Mouse (Mus musculus): ENCODE measurements at regions not wholly inside any gene's neighbourhood (a gene's known extent, or its start where the extent isn't known, plus 50 kb on each side); places are given as distances from the start of the nearest gene placed in this dataset.

- Histone ChIP-seq H3K27me3 (replicated peaks) (no peaks in the 10 kb centered on the region), H3K4me1 (ENCODE audit: control insufficient read depth in 1 of 2, insufficient read depth in 2 of 2) (no peaks in the 10 kb centered on the region), H3K79me2 (replicated peaks; ENCODE audit: control insufficient read depth, extremely low read depth, insufficient read depth, poor library complexity, severe bottlenecking) (no peaks in the 10 kb centered on the region), H3K9me3 (replicated peaks; ENCODE audit: low read length) (peaks cover 64% of the 10 kb centered on the region), H3K4me2 (ENCODE audit: insufficient read depth, low read depth, poor library complexity, severe bottlenecking) (no peak overlapping the region), H3K36me3 (replicated peaks in 1 of 2; ENCODE audit: control insufficient read depth in 1 of 2, insufficient read depth in 1 of 2, low read length in 1 of 2) (no peaks in the 10 kb centered on the region), H3K4me3 (replicated peaks in 1 of 3; ENCODE audit: low read depth in 2 of 3, low read length in 2 of 3, poor library complexity in 1 of 3) (no peak overlapping the region), H3K9ac (ENCODE audit: insufficient read depth, low read depth) (no peak overlapping the region), H3K27ac (ENCODE audit: insufficient read depth, low read depth) (no peak overlapping the region)
- dilution Hi-C loops (cut with MboI; ENCODE audit: extremely low pct_ligation_motif_present, extremely low pct_unique_long_range_greater_than_20kb, low sequenced_read_pairs), result no loop called here
- DNase-seq (ENCODE audit: extremely low read depth), result no peak
- TF ChIP-seq RAD21 (IDR thresholded peaks at IDR 0.05; ENCODE audit: low read depth, low read length) (no peak), TCF12 (IDR thresholded peaks at IDR 0.05; ENCODE audit: low read depth, low read length) (no peak), JUN (IDR thresholded peaks at IDR 0.05; ENCODE audit: insufficient read depth, low read depth, low read length) (no peak), ETS1 (conservative IDR thresholded peaks at IDR 0.05; ENCODE audit: low read depth, low read length) (no peak), ELF1 (IDR thresholded peaks at IDR 0.05; ENCODE audit: low read depth, low read length) (no peak), PAX5 (IDR thresholded peaks at IDR 0.05; ENCODE audit: low read length) (no peak), POLR2A (IDR thresholded peaks at IDR 0.05; ENCODE audit: low read depth, low read length) (no peak), ZMIZ1 (IDR thresholded peaks at IDR 0.05; ENCODE audit: low read depth, low read length) (no peak), JUND (conservative IDR thresholded peaks at IDR 0.05; ENCODE audit: low read depth, low read length) (no peak), MAX (IDR thresholded peaks at IDR 0.05; ENCODE audit: low read length) (no peak), MAZ (IDR thresholded peaks at IDR 0.05; ENCODE audit: low read depth, low read length) (no peak), TBP (conservative IDR thresholded peaks at IDR 0.05; ENCODE audit: low read depth, low read length) (no peak), ZKSCAN1 (IDR thresholded peaks at IDR 0.05; ENCODE audit: borderline replicate concordance, low read depth, low read length) (no peak), NRF1 (IDR thresholded peaks at IDR 0.05; ENCODE audit: low read depth, low read length) (no peak), POLR2AphosphoS2 (IDR thresholded peaks at IDR 0.05; ENCODE audit: low read depth, low read length) (no peak), SMC3 (IDR thresholded peaks at IDR 0.05; ENCODE audit: low read depth, low read length) (no peak), MEF2A (IDR thresholded peaks at IDR 0.05; ENCODE audit: borderline replicate concordance, low read depth, low read length) (no peak)
- in situ Hi-C loops (cut with MboI; ENCODE audit: low pct_ligation_motif_present, low pct_unique_long_range_greater_than_20kb, low sequenced_read_pairs), result no loop called here
Observed at GRCm38 (mm10) chr8:8794711-8795110, 104.4 kb upstream of the Arglu1 start.

DNA sequence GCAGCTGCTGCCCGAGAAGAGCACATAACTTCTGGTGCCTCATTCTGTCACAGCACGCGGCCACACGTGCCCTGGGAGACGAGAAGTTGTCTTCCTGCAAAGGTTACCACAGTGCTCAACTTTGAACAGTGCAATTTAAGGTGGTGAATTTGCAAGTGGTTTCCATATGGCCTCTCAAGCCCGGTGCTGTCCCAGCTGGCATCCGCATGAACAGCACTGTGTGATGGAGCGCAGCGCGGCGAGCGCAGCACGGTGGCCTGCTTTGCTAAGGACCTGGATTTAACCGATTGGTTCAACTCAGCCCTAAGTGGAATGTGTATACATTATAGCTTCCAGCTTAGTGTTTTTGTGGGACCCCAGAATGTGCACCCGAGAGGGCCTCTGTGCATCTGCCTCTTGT, 89.6 kb upstream of the Arglu1 start:
- in situ Hi-C loops (cut with MboI; ENCODE audit: low pct_ligation_motif_present, low pct_unique_long_range_greater_than_20kb, low sequenced_read_pairs), result no loop called here
- Histone ChIP-seq H3K9ac (ENCODE audit: insufficient read depth, low read depth) (no peak overlapping the region), H3K4me3 (replicated peaks in 1 of 3; ENCODE audit: low read depth in 2 of 3, low read length in 2 of 3, poor library complexity in 1 of 3) (no peak overlapping the region), H3K79me2 (replicated peaks; ENCODE audit: control insufficient read depth, extremely low read depth, insufficient read depth, poor library complexity, severe bottlenecking) (no peaks in the 10 kb centered on the region), H3K9me3 (replicated peaks; ENCODE audit: low read length) (peaks cover 77% of the 10 kb centered on the region), H3K4me1 (ENCODE audit: control insufficient read depth in 1 of 2, insufficient read depth in 2 of 2) (no peaks in the 10 kb centered on the region), H3K27me3 (replicated peaks) (no peaks in the 10 kb centered on the region), H3K36me3 (replicated peaks in 1 of 2; ENCODE audit: control insufficient read depth in 1 of 2, insufficient read depth in 1 of 2, low read length in 1 of 2) (no peaks in the 10 kb centered on the region), H3K27ac (ENCODE audit: insufficient read depth, low read depth) (no peak overlapping the region), H3K4me2 (ENCODE audit: insufficient read depth, low read depth, poor library complexity, severe bottlenecking) (no peak overlapping the region)
- TF ChIP-seq MAX (IDR thresholded peaks at IDR 0.05; ENCODE audit: low read length) (no peak), CHD2 (IDR thresholded peaks at IDR 0.05; ENCODE audit: low read length) (no peak), USF1 (IDR thresholded peaks at IDR 0.05; ENCODE audit: low read depth, low read length) (no peak), ZC3H11A (IDR thresholded peaks at IDR 0.05; ENCODE audit: low read depth, low read length) (no peak), ELF1 (IDR thresholded peaks at IDR 0.05; ENCODE audit: low read depth, low read length) (no peak), IRF4 (IDR thresholded peaks at IDR 0.05; ENCODE audit: low read depth, low read length) (no peak), ZMIZ1 (IDR thresholded peaks at IDR 0.05; ENCODE audit: low read depth, low read length) (no peak), GABPA (IDR thresholded peaks at IDR 0.05; ENCODE audit: insufficient replicate concordance, low read depth, low read length) (no peak), HCFC1 (IDR thresholded peaks at IDR 0.05; ENCODE audit: low read depth, low read length) (no peak)
- DNase-seq (ENCODE audit: extremely low read depth), result no peak
- dilution Hi-C loops (cut with MboI; ENCODE audit: extremely low pct_ligation_motif_present, extremely low pct_unique_long_range_greater_than_20kb, low sequenced_read_pairs), result no loop called here

Measured in CH12.LX (cell line).